Mouse (Mus musculus): ENCODE measurements at regions not wholly inside any gene's neighbourhood (a gene's known extent, or its start where the extent isn't known, plus 50 kb on each side); places are given as distances from the start of the nearest gene placed in this dataset.

- no peak for TF ChIP-seq CTCF (IDR thresholded peaks at IDR 0.05; ENCODE audit: low read depth)
- no peak for TF ChIP-seq EP300 (IDR thresholded peaks at IDR 0.05; ENCODE audit: low read depth)
Measured at GRCm38 (mm10) chr9:61558621-61559020, 186.5 kb downstream of the Tle3 start.
